Mouse (Mus musculus): Measurements from ENCODE around the gene Rasl10b. TPM values are rescaled to one million over a fixed set of nuclear protein-coding genes. Genes with fewer than 3 reads are reported as not detected.

Rasl10b gene
- polyA plus RNA-seq, 1 experiment from 2014 or later = 17.7 TPM

DNA sequence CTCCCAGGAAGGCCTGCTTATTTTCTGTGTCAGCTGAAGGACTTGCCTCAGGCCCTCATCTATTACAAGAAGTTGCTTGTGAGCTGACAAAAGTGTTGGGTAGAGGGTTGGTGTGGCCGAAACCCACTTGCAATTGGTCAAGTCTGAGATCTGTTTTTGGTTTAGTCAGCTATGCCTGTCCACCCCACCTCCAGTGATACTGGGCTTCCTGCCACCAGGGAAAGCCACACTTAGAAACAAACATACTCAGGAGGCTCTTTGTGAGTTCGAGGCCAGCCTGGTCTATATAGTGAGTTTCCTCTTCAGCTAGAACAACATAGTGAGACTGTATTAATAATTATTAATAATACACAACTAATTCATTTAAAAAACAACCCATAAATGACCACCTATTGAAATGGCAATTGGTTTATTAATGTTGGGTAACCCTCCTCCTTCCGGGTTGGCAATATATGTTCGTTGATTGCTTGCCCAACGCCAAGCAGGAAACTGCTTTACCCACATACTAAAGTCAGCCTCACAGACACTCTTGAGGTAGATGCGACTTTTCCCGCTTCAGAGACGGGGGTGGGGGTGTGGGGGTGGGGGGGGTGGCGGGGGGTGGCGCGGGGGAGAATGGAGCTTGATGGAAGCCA, 30.6 kb downstream of the Rasl10b start:
- H3K27me3 ChIP-seq = peaks cover 42% of the 10 kb centered on the region
- no peaks in the 10 kb centered on the region for H3K36me3 ChIP-seq
- peak overlapping the region; percentile 50 for H3K4me3 ChIP-seq
- H3K27ac ChIP-seq = no peak overlapping the region
- no peaks in the 10 kb centered on the region for H3K9me3 ChIP-seq (replicated peaks)
- H3K9ac ChIP-seq = peak overlapping the region; percentile 60
- 33% methylated on average over 11 of the region's 11 CpGs for WGBS
- ATAC-seq (ENCODE audit: low FRiP score) = no peak
- H3K4me2 ChIP-seq (replicated peaks) = peak overlapping the region; percentile 80
- H3K4me1 ChIP-seq = peaks cover 7% of the 10 kb centered on the region

DNA sequence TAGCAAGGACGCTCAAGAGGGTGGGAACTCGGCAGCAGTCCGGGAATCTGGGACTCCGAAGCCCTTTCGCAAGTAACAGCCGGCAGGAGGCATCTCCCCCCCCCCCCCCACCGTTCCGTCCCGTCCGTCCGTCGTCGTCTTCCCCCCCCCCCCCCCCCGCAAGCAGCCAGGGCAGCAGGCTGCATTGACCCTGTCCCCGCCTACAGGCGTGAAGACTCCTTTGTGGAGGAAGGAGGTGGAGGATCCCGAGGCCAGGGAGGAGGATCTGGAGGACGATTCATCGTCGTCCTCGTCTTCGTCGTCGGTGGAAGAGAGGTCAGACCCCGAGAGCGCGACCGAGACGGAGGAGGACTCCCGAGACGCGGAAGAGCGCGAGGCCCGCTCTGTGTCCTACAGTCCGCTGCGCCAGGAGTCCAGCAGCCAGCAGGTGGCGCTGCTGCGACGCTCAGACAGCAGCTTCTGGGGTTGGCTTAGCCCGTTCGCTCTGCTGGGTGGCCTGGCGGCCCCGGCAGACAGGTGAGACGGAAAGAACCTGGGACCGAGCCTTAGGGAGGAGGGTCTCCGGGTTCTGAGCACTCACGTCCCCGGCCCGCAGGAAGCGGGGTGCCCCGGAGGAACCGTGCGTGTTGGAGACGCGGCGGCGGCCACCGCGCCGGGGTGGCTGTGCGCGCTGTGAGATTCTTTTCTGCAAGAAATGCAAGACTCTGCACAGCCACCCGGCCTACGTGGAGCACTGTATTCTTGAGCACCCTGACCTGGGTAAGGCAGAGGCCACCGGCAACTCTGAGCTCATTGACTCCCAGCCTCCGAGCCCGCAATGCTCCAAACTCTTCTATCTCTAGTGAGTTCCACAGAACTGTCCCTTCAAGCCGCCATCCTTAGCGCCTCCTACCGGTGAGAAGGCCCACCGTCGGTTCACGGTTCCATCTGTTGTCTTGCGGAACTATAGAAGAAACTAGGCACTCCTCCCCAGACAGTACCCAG, 31.4 kb downstream of the Rasl10b start:
- H3K4me2 ChIP-seq (replicated peaks) = peak overlapping the region; percentile 80
- H3K27ac ChIP-seq = no peak overlapping the region
- peak; percentile 93 for ATAC-seq (ENCODE audit: low FRiP score)
- H3K4me1 ChIP-seq = peaks cover 10% of the 10 kb centered on the region
- H3K9me3 ChIP-seq (replicated peaks) = no peaks in the 10 kb centered on the region
- H3K27me3 ChIP-seq = peaks cover 50% of the 10 kb centered on the region
- no peaks in the 10 kb centered on the region for H3K36me3 ChIP-seq
- H3K4me3 ChIP-seq = peak overlapping the region; percentile 50
- WGBS = 0% methylated on average over 64 of the region's 75 CpGs
- H3K9ac ChIP-seq = peak overlapping the region; percentile 60

DNA sequence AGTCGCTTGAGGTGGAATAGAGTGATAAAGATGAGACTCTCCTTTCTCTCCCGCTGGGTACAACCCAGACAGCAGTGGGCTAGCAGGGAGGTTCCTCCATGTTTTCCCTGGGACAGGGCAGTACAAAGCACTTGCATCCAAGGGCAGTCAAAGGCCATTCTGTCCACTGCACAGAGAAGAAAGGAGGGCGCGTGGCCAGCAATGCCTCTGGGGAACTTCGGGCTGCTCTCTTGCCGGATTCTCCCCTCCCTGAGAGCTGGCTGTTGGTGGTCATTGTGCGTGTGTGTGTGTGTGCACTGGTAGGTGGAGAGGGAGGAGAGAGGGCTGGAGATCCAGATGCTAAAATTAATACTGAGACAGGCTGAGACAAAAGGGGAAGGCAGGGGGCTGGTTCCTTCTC, 32.3 kb downstream of the Rasl10b start:
- Histone ChIP-seq H3K4me1 (peaks cover 10% of the 10 kb centered on the region), H3K9me3 (replicated peaks) (no peaks in the 10 kb centered on the region), H3K27me3 (peaks cover 56% of the 10 kb centered on the region), H3K27ac (no peak overlapping the region), H3K4me2 (replicated peaks) (peak overlapping the region; percentile 80; the same call in 1 of the 2 replicates), H3K9ac (no peak overlapping the region), H3K36me3 (no peaks in the 10 kb centered on the region), H3K4me3 (no peak overlapping the region)
- 38% methylated on average over 7 of the region's 7 CpGs for WGBS
- ATAC-seq (ENCODE audit: low FRiP score) = no peak

DNA sequence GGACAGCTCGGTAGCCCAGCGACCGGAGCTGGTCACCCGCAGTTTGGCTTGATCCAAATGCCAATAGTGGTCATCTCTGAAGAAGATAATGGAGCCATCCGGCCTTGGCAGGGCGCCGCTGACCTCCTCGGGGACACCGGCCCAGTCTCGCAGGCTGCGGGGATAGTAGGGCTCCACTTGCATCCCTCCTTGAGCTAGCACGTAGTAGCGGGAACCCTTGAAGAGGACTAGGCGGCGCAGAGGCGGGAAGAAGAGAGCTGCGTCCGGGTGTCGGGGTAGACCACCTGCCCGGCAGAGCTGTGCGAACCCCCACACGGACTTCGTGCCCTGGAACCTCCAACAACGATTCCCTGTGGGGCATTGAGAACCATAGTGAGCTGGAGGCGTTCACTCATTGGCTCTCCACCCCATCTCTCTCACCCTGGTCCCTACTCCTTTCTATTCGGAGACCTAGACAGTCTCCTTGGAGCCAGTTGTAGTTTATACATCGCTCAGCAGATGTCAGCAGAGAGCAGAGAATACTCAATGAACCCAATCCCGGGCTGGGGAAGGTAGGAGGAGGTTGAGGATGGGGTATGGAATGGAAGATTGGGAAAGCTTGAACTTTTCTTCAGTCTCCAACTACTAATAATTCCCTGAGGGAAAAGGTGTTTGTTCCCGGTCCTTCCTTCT, 33.8 kb downstream of the Rasl10b start:
- Histone ChIP-seq H3K9me3 (replicated peaks) (no peaks in the 10 kb centered on the region), H3K27me3 (peaks cover 61% of the 10 kb centered on the region), H3K4me2 (replicated peaks) (peak overlapping the region; percentile 46), H3K27ac (no peak overlapping the region), H3K9ac (no peak overlapping the region), H3K4me3 (peak overlapping the region; percentile 24), H3K4me1 (peaks cover 13% of the 10 kb centered on the region), H3K36me3 (no peaks in the 10 kb centered on the region)
- WGBS = 15% methylated on average over 29 of the region's 29 CpGs
- no peak for ATAC-seq (ENCODE audit: low FRiP score)

DNA sequence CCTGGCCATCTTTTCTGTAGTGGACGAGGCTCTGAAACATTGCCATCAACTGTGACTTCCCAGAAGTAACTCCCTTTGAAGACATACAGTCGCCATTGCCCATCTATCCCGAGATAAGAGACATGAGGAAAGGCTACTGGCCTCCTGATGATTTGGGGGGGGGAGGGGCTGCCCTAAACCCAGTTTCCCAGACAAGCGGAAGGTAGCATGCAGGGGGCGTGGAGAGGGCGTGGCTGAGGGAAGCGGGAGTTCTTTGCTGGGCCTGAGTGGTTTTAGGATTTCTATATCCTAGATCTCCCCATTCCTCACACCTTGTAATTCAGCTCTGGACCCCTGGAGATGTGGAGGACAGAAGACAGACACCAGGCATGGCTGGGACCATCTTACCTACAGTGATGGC, 34.9 kb downstream of the Rasl10b start:
- Histone ChIP-seq H3K27me3 (peaks cover 56% of the 10 kb centered on the region), H3K4me3 (no peak overlapping the region), H3K27ac (no peak overlapping the region), H3K9me3 (replicated peaks) (no peaks in the 10 kb centered on the region), H3K36me3 (no peaks in the 10 kb centered on the region), H3K9ac (no peak overlapping the region), H3K4me2 (replicated peaks) (no peak overlapping the region), H3K4me1 (peaks cover 23% of the 10 kb centered on the region)
- 11% methylated on average over 7 of the region's 7 CpGs for WGBS
- no peak for ATAC-seq (ENCODE audit: low FRiP score)

DNA sequence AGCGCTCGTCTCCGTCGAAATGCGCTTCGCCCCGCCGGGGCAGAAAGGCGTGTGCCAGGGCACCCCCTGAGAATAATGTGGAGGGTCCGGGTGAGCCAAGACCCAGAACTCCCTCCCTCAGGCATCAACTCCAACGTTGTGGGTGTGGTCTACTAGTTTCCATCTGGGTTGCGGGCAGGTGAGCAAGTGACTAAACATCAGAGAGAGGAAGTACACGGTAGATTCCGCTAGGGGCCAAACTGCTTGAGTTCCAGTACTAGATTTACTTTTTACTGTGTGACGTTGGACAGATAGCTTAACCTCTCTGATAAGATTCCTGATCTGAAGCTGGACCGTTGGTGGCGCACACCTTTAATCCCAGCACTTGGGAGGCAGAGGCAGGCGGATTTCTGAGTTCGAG, 36.1 kb downstream of the Rasl10b start:
- no peak for ATAC-seq (ENCODE audit: low FRiP score)
- no peak overlapping the region for H3K27ac ChIP-seq
- H3K4me1 ChIP-seq = peaks cover 30% of the 10 kb centered on the region
- H3K9ac ChIP-seq = no peak overlapping the region
- H3K36me3 ChIP-seq = no peaks in the 10 kb centered on the region
- H3K9me3 ChIP-seq (replicated peaks) = no peaks in the 10 kb centered on the region
- peak overlapping the region; percentile 11 for H3K4me3 ChIP-seq
- H3K4me2 ChIP-seq (replicated peaks) = peak overlapping the region; percentile 35
- peaks cover 56% of the 10 kb centered on the region for H3K27me3 ChIP-seq
- 23% methylated on average over 19 of the region's 19 CpGs for WGBS

DNA sequence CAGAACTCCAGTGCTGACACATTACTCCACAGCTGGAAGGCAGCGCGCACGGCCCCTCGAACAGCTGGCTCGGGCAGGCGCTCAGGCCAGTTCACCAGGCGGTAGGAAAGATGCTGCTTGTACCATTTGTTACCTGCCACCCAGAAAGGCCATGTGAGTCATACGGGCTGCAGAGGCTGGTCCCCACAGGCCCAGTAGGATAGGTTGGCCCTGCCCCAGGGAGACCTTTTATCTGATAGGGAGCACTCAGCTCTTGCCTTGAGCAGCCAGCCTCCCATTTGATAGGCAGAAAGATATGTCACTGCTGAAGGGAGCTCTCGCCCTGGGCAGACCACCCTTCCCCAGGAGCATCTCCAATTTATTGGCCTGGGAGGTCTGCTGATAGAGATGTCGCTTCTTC, 38.7 kb downstream of the Rasl10b start:
- H3K4me3 ChIP-seq = no peak overlapping the region
- peaks cover 28% of the 10 kb centered on the region for H3K4me1 ChIP-seq
- WGBS = 64% methylated on average over 10 of the region's 10 CpGs
- H3K4me2 ChIP-seq (replicated peaks) = no peak overlapping the region
- H3K9ac ChIP-seq = no peak overlapping the region; the same call in 1 of the 2 replicates
- no peaks in the 10 kb centered on the region for H3K9me3 ChIP-seq (replicated peaks)
- no peaks in the 10 kb centered on the region for H3K36me3 ChIP-seq
- H3K27me3 ChIP-seq = peaks cover 38% of the 10 kb centered on the region
- no peak for ATAC-seq (ENCODE audit: low FRiP score)
- H3K27ac ChIP-seq = no peak overlapping the region

DNA sequence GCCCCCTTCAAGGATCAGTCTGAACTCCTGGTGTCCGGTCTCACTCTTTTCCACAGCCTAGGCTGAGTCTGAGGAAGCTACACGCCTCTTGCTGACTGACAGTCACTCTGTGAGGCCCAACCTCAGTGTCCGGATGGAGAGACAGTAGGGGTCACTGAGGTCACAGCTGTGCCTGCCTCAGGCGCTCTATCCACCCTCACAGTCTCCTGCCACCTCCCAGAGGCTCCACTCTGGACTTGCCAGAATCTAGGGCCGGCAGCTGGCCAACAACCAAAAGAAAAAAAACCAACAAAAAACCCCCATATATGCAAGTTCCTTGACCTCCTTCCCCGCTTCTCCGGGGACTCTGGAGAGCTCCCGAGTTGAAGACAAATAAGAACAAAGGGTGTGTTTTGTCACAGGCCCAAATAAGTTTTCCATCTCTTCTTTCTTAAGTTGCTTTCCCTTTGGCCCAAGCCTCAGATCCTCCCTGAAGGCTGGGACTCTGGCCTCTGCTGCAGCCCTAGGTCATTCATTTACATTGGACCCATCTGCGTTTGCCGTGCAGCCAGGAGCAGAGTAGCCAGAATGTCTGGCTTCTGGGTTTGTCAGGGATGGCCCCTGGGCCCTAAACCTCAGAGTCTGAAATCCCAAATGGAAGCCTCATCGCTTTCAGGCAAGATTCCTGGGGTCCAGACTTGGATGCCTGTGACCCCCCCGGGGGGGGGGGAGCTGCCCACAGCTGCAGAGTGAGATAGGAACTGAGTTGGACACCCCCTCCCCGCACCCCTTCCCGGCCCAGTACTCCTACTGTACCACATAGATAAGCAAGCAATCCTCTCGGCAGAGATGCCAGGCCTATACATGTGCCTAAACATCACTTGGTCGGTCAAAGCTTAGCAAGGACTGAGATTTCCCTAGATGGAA, 39.3 kb downstream of the Rasl10b start:
- Histone ChIP-seq H3K27me3 (peaks cover 32% of the 10 kb centered on the region), H3K4me2 (replicated peaks) (no peak overlapping the region), H3K9me3 (replicated peaks) (no peaks in the 10 kb centered on the region), H3K9ac (no peak overlapping the region; the same call in 1 of the 2 replicates), H3K36me3 (no peaks in the 10 kb centered on the region), H3K27ac (no peak overlapping the region), H3K4me3 (no peak overlapping the region), H3K4me1 (peaks cover 26% of the 10 kb centered on the region)
- ATAC-seq (ENCODE audit: low FRiP score) = no peak
- WGBS = 37% methylated on average over 16 of the region's 16 CpGs

DNA sequence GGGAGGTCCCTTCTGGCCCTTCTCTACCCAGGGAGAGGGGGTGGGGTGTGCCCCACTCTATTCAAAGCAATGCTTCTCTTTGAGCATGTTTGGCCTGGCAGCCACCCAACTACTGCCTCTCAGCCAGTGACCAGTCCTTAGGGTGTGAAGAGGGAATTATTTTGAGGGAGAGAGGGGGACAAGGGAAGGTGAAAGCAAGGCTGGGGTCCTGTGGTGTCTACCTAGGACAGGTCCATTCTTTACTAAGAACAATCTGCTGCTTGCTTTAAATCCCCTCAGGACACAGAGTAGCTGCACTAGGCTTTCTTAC, 39.9 kb downstream of the Rasl10b start:
- Histone ChIP-seq H3K9me3 (replicated peaks) (no peaks in the 10 kb centered on the region), H3K9ac (no peak overlapping the region), H3K27ac (no peak overlapping the region), H3K36me3 (no peaks in the 10 kb centered on the region), H3K4me2 (replicated peaks) (no peak overlapping the region), H3K4me3 (no peak overlapping the region), H3K27me3 (peaks cover 26% of the 10 kb centered on the region), H3K4me1 (peaks cover 26% of the 10 kb centered on the region)
- no peak for ATAC-seq (ENCODE audit: low FRiP score)

DNA sequence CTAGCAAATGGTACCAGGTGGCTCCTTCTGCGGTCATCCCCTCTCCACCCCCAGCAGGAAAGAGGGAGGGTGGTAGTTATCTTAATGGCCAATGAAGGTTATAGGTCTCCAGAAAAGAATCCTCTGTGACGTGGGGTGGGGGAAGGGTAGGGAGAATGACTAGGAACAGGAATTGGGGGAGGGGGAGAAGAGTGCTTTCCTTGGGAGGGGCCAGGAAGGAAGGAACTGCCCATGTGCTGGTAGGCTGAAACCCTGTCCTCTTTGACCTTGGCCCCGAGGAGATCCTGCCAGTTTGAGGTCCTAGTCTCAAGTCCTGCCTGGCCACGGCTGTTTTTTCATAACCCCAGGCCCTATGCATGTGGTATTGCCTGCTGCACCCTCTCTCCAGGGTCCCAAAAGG, 40.4 kb downstream of the Rasl10b start:
- H3K27ac ChIP-seq = no peak overlapping the region
- no peak overlapping the region for H3K4me2 ChIP-seq (replicated peaks)
- peaks cover 21% of the 10 kb centered on the region for H3K27me3 ChIP-seq
- peaks cover 26% of the 10 kb centered on the region for H3K4me1 ChIP-seq
- no peak for ATAC-seq (ENCODE audit: low FRiP score)
- no peak overlapping the region for H3K4me3 ChIP-seq
- no peaks in the 10 kb centered on the region for H3K36me3 ChIP-seq
- 45% methylated on average over 4 of the region's 4 CpGs for WGBS
- no peaks in the 10 kb centered on the region for H3K9me3 ChIP-seq (replicated peaks)
- H3K9ac ChIP-seq = no peak overlapping the region

DNA sequence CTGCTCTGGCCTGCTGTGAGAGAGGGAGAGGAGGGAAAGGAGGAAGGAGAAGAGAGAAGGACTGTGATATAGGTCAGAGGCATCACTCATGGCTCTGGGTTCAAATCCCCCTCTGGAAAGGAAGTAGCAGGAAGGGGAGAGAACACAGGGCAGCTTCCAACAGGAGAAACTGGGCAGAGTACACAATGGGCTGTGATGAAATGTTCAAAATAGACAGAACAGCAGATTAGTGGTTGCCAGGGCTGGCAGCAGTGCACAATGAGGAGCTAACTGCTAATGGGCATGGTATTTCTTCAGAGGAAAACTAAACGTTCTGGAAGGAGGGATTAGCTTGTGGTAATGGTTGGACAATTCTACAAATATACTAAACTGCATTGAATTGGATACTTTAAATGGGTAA, 41.6 kb downstream of the Rasl10b start:
- 63% methylated on average over 1 of the region's 1 CpGs for WGBS

More for the DNA sequence above, 41.6 kb downstream of the Rasl10b start:
- ATAC-seq (ENCODE audit: low FRiP score) = no peak
- Histone ChIP-seq H3K9ac (no peak overlapping the region), H3K27ac (no peak overlapping the region), H3K4me3 (no peak overlapping the region), H3K27me3 (peaks cover 9% of the 10 kb centered on the region), H3K4me1 (peaks cover 20% of the 10 kb centered on the region), H3K36me3 (no peaks in the 10 kb centered on the region), H3K9me3 (replicated peaks) (no peaks in the 10 kb centered on the region), H3K4me2 (replicated peaks) (no peak overlapping the region)
